Mouse (Mus musculus) hindbrain, postnatal 0 days (tissue): Measurements from ENCODE around the gene Stk4. TPM values are rescaled to one million over a fixed set of nuclear protein-coding genes. Genes with fewer than 3 reads are reported as not detected.

ENCODE experiments used
- ATAC-seq: fragments of 200-750 bp; cut with Nextera tagmentation; 2 replicates; pipeline ENCODE4 v1.8.0; 2017; ENCODE audit warnings: mild to moderate bottlenecking, moderate TSS enrichment, moderate library complexity
- DNase-seq: peaks from one replicate; pipeline ENCODE4 v3.0.0-alpha.2; 2015; ENCODE audit warnings: low spot score
- H3K27ac ChIP-seq: fragments of 300-500 bp; sonication (generic); 2 replicates; pipeline ENCODE4 v1.5.1; 2014; ENCODE audit warnings: mild to moderate bottlenecking
- H3K27me3 ChIP-seq: fragments of 300-500 bp; sonication (generic); 2 replicates; pipeline ENCODE4 v1.6.1; 2014; ENCODE audit warnings: low read length, mixed read lengths; ENCODE audit not compliant: insufficient read depth
- H3K36me3 ChIP-seq: fragments of 300-500 bp; sonication (generic); 2 replicates; pipeline ENCODE4 v1.6.1; 2014; ENCODE audit warnings: low read length, mixed read lengths; ENCODE audit not compliant: insufficient read depth
- H3K4me1 ChIP-seq: fragments of 300-500 bp; sonication (generic); 2 replicates; pipeline ENCODE4 v1.6.1; 2014; ENCODE audit warnings: antibody characterized with exemption, low read length, mixed read lengths; ENCODE audit not compliant: insufficient read depth
- H3K4me2 ChIP-seq: fragments of 300-500 bp; sonication (generic); 2 replicates; pipeline ENCODE4 v1.6.1; 2014; ENCODE audit warnings: low read depth, mild to moderate bottlenecking, low read length, moderate library complexity, mixed read lengths
- H3K4me3 ChIP-seq: fragments of 300-500 bp; sonication (generic); 2 replicates; pipeline ENCODE4 v1.5.1; 2014; ENCODE audit warnings: low read length
- H3K9ac ChIP-seq: fragments of 300-500 bp; sonication (generic); replicated peaks from 2 replicates; pipeline ENCODE4 v1.6.1; 2014; ENCODE audit warnings: mild to moderate bottlenecking, low read length, moderate library complexity, mixed read lengths
- H3K9me3 ChIP-seq: fragments of 300-500 bp; sonication (generic); 2 replicates; pipeline ENCODE4 v1.6.1; 2016; ENCODE audit warnings: low read length, mixed read lengths
- CTCF ChIP-seq: IDR thresholded peaks from 2 replicates; pipeline ENCODE4 v1.5.1; 2016; ENCODE audit warnings: antibody characterized with exemption, control low read depth, low read depth
- WGBS: fragments of 180-500 bp; shearing (Covaris S2); extraction: QIAGEN DNeasy Blood & Tissue Kit; methylation state at CpG from one replicate; pipeline ENCODE4 v1.1.7; 2014; 5-methylcytosine and 5-hydroxymethylcytosine counted together
- polyA plus RNA-seq: library from polyadenylated mRNA; unstranded; fragments of >200 nt; fragmentation: Nextera tagmentation; extraction: Ambion mirVana; gene quantifications from 2 replicates; pipeline ENCODE4 v1.2.1, GENCODE M21; 2015
- total RNA-seq: library from RNA; depleted of rRNA; stranded (reverse); fragments of >200 nt; gene quantifications from 2 replicates; pipeline ENCODE4 v1.2.3, GENCODE M21; 2014

Gene Stk4
- total and polyA plus RNA-seq, 2 experiments from 2014 or later, result 13.1 to 23.9 TPM

DNA sequence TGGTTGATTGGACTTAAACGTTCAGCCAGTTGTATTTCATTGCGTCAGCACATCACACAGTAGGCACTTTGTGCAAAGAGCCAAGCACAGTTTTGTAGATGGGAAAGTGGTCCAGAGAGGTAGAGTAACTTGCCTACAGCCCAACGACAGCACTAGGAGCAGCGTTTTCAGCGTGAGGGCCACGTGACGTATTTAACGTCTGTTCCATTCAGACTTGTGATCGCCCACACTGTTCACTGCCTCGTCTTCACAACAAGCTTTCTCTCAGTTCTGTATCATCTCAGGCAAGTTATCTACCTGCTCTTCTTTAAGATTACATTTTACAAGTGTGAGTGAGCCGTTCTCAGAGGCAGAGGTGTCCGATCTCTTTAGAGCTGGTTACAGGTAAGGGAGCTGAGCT lies 76.4 kb downstream of the Stk4 start:
- Histone ChIP-seq H3K4me3 (no peak overlapping the region), H3K27me3 (no peaks in the 10 kb centered on the region), H3K9ac (no peak overlapping the region), H3K27ac (no peak overlapping the region), H3K9me3 (no peaks in the 10 kb centered on the region), H3K4me1 (0 out of 2 replicates have a peak, but pooled peaks cover 6% of the 10 kb centered on the region), H3K4me2 (no peak overlapping the region), H3K36me3 (0 out of 2 replicates have a peak, but pooled peaks cover 2% of the 10 kb centered on the region)
- no peak for TF ChIP-seq CTCF
- ATAC-seq (no peak), DNase-seq (no peak)
- 94% methylated on average over 12 of the region's 12 CpGs for WGBS

DNA sequence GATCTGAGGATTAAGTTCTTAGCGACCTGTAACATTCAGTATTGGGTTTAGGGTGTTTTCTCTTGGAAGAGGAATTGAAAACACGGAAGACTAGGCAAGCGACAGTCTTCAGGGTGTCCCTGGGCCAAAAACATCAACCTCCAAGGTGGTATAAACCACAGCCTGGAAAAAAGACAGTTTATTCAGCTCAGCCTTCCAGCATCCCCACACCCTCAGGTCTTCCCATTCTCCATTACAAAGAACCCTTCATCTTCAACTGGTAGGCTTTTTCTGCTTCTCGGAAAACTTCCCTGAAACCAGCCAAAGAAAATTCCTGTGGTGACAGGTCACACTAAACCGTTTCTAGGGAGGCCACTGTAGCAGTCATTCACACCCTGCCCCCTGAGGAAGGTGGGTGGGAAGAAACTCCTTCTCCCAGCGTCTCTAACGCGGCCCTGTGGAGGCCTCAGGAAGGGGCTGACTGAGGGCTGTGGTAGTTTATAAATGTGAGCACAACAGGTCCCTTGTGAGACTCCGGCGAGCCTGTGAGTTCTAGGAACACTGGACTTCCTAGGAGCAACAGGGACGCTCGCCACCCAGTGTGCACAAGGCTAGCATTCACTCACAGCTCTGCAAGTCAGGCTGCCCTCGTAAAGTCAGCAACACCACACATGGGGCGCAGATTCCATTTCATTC lies 80.1 kb downstream of the Stk4 start:
- Histone ChIP-seq H3K4me2 (no peak overlapping the region), H3K4me3 (no peak overlapping the region), H3K27me3 (no peaks in the 10 kb centered on the region), H3K36me3 (peaks cover 14% of the 10 kb centered on the region; the same call in 1 of the 2 replicates), H3K9ac (no peak overlapping the region), H3K27ac (peak overlapping the region; percentile 54; the same call in 1 of the 2 replicates), H3K4me1 (no peaks in the 10 kb centered on the region), H3K9me3 (no peaks in the 10 kb centered on the region)
- ATAC-seq (peak; percentile 74; the same call in 1 of the 2 replicates), DNase-seq (peak; percentile 33)
- TF ChIP-seq CTCF, result peak; percentile 8; the same call in 1 of the 2 replicates
- 40% methylated on average over 14 of the region's 14 CpGs for WGBS

DNA sequence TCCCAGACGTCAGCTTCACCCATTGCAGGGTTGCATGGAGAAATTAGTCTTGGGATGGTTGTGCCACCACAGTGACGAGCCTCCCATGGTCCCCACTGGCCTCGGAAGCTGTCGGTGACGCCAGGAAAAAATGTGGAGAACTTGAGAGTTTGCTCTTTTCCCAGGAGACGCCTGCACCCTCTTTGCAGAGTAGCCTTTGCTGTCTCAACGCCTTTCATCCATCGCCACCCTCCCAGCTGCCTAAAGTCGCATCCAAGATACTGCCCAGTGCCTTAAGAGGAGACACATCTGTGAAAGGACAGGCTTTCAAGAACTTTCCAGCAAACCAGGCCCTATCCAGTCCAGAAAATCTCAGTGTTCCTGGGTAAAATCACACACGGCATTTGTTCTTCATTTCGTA lies 82.2 kb downstream of the Stk4 start:
- Histone ChIP-seq H3K27me3 (no peaks in the 10 kb centered on the region), H3K9ac (no peak overlapping the region), H3K4me2 (no peak overlapping the region), H3K9me3 (no peaks in the 10 kb centered on the region), H3K27ac (no peak overlapping the region), H3K36me3 (peaks cover 14% of the 10 kb centered on the region; the same call in 1 of the 2 replicates), H3K4me1 (no peaks in the 10 kb centered on the region), H3K4me3 (no peak overlapping the region)
- no peak for ATAC-seq
- DNase-seq, result no peak
- WGBS, result 95% methylated on average over 11 of the region's 11 CpGs
- TF ChIP-seq CTCF, result no peak

DNA sequence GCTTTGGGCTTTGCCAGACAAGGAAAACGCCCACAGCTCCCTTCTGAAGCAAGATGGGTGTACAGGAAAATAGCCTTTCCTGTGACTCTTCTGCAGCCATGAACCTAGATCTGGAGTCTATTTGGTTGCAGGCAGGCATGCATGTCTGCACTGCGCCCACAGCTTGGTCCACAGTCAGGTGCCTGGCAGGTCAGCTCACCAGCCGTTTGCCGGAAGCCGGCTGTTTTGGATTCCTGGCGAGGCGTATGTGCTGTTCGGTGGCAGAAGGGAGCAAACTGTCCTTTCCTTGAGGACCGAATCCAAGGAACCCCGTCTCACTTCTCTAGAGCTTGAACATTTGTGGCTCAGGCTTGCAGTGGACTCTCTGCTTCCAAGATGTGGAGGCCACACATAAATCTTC lies 83.9 kb downstream of the Stk4 start:
- peaks cover 14% of the 10 kb centered on the region; the same call in 1 of the 2 replicates for H3K36me3 ChIP-seq
- no peaks in the 10 kb centered on the region for H3K9me3 ChIP-seq
- no peak overlapping the region for H3K27ac ChIP-seq
- H3K4me3 ChIP-seq, result no peak overlapping the region
- 93% methylated on average over 10 of the region's 10 CpGs for WGBS
- H3K4me1 ChIP-seq, result no peaks in the 10 kb centered on the region
- no peak overlapping the region for H3K4me2 ChIP-seq
- no peak for DNase-seq
- H3K9ac ChIP-seq, result no peak overlapping the region
- H3K27me3 ChIP-seq, result no peaks in the 10 kb centered on the region
- no peak for TF ChIP-seq CTCF
- no peak for ATAC-seq

DNA sequence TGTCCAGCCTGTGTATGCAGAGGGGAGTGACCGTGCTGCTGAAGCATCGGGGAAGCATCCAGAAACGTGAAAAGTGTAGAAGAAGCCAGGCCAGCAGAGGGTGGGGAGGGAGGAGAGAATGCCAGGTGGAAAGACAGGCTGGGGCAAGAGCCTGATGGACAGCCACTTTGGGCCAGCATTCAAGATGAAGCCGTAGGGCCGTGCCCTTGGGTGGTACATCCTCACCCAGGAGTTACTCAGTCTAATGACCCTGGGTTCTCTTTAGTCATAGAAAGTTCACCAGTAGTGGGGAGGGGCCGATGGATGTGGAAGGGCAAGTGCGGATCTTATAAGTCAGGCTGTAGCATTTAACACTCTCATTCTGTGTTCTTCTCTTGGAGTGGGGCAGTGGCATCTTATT lies 86.0 kb downstream of the Stk4 start:
- no peak for TF ChIP-seq CTCF
- DNase-seq, result no peak
- no peaks in the 10 kb centered on the region for H3K9me3 ChIP-seq
- no peaks in the 10 kb centered on the region for H3K27me3 ChIP-seq
- no peak overlapping the region for H3K4me3 ChIP-seq
- H3K4me2 ChIP-seq, result no peak overlapping the region
- 83% methylated on average over 7 of the region's 7 CpGs for whole genome bisulfite sequencing
- no peaks in the 10 kb centered on the region for H3K4me1 ChIP-seq
- no peak for ATAC-seq
- no peak overlapping the region for H3K27ac ChIP-seq
- peaks cover 14% of the 10 kb centered on the region; the same call in 1 of the 2 replicates for H3K36me3 ChIP-seq
- H3K9ac ChIP-seq, result no peak overlapping the region

DNA sequence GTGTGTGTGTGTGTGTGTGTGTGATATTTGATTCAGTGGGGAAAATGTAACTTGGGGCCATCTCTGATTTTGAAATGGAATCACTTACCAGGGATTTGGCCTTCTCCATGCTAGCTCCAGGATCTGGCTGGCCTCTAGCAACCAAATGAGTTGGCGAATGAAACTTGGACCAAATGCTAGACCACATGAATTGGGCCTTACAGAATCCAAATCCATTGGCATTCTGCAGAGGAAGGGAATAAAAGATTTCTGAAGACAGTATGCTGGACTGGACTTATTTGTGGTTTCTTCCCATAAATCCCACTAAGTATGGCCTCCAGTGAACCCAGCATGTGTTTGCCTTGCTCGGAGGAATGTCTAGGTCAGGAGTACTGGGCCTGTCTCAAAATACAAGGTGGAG lies 88.7 kb downstream of the Stk4 start:
- no peak for TF ChIP-seq CTCF
- 90% methylated on average over 2 of the region's 2 CpGs for WGBS
- no peaks in the 10 kb centered on the region for H3K4me1 ChIP-seq

DNA sequence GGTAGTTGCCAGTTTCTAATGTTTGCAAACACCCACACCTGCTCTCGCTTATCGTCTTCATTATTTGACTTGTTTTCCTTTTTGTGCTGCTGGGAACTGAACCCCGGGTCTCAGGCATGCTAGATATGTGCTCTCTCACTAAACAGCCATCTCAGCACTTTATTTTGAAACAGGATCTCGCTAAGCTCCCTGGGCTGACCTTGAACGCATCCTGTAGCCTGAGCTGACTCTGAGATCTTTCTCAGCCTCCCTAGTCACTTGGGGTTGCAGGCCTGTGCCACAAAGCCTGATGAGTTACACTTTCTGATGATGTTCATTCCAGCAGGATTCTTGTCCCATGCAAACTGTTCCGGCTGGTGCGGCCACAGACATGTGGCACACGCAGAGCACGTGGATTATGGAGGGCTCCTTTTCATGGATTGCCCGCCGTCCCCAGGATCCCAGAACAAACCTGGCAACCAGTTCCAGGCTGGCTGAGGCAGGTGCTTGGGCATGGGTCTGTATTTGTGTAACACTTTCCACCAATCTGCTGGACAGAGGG lies 91.5 kb downstream of the Stk4 start:
- WGBS, result 87% methylated on average over 11 of the region's 11 CpGs
- no peaks in the 10 kb centered on the region; the same call in 1 of the 2 replicates for H3K4me1 ChIP-seq
- no peak for TF ChIP-seq CTCF
- no peak overlapping the region for H3K9ac ChIP-seq
- H3K9me3 ChIP-seq, result no peaks in the 10 kb centered on the region
- H3K27ac ChIP-seq, result no peak overlapping the region
- no peak overlapping the region for H3K4me3 ChIP-seq
- DNase-seq, result no peak
- H3K36me3 ChIP-seq, result no peaks in the 10 kb centered on the region
- no peak overlapping the region for H3K4me2 ChIP-seq
- H3K27me3 ChIP-seq, result 0 out of 2 replicates have a peak, but pooled peaks cover 8% of the 10 kb centered on the region
- ATAC-seq, result no peak

More for the DNA sequence above, 88.7 kb downstream of the Stk4 start:
- Histone ChIP-seq H3K27me3 (no peaks in the 10 kb centered on the region), H3K4me3 (no peak overlapping the region), H3K4me2 (no peak overlapping the region), H3K36me3 (no peaks in the 10 kb centered on the region), H3K9me3 (no peaks in the 10 kb centered on the region), H3K27ac (no peak overlapping the region), H3K9ac (no peak overlapping the region)
- DNase-seq (no peak), ATAC-seq (no peak)
